Mouse (Mus musculus) heart, embryonic 16.5 days (tissue): ENCODE results near the gene Srrm4. TPM values are rescaled to one million over a fixed set of nuclear protein-coding genes. Genes with fewer than 3 reads are reported as not detected.
"Not testable (repeated sequence)": the region's sequence is repeated elsewhere in the genome, so short reads cannot be mapped to it uniquely, and the experiment has no call there.

Experiments used
- ATAC-seq: fragments of 200-750 bp; cut with Nextera tagmentation; replicated peaks from 2 replicates; pipeline ENCODE4 v1.8.0; 2017; ENCODE audit warnings: moderate number of reproducible peaks; ENCODE audit not compliant: insufficient read depth, low FRiP score; ENCODE audit errors: extremely low read depth
- H3K27ac ChIP-seq: fragments of 300-500 bp; sonication (generic); 2 replicates; pipeline ENCODE4 v1.5.1; 2014; ENCODE audit warnings: mild to moderate bottlenecking, low read length, control low read depth, moderate library complexity
- H3K27me3 ChIP-seq: fragments of 300-500 bp; sonication (generic); 2 replicates; pipeline ENCODE4 v1.6.1; 2014; ENCODE audit warnings: low read length, mixed read lengths; ENCODE audit not compliant: control insufficient read depth, insufficient read depth
- H3K36me3 ChIP-seq: fragments of 300-500 bp; sonication (generic); 2 replicates; pipeline ENCODE4 v1.6.1; 2014; ENCODE audit not compliant: control insufficient read depth, insufficient read depth
- H3K4me1 ChIP-seq: fragments of 300-500 bp; sonication (generic); 2 replicates; pipeline ENCODE4 v1.6.1; 2014; ENCODE audit warnings: low read length, mixed read lengths; ENCODE audit not compliant: control insufficient read depth, insufficient read depth
- H3K4me2 ChIP-seq: fragments of 300-500 bp; sonication (generic); 2 replicates; pipeline ENCODE4 v1.6.1; 2014; ENCODE audit warnings: low read depth, mild to moderate bottlenecking, control low read depth, low read length
- H3K4me3 ChIP-seq: fragments of 300-500 bp; sonication (generic); 2 replicates; pipeline ENCODE4 v1.5.1; 2014; ENCODE audit warnings: mild to moderate bottlenecking, control low read depth, low read length
- H3K9ac ChIP-seq: fragments of 300-500 bp; sonication (generic); 2 replicates; pipeline ENCODE4 v1.6.1; 2014; ENCODE audit warnings: low read length, control low read depth
- H3K9me3 ChIP-seq: fragments of 300-500 bp; sonication (generic); replicated peaks from 2 replicates; pipeline ENCODE4 v1.6.1; 2016; ENCODE audit warnings: low read length; ENCODE audit not compliant: control insufficient read depth
- WGBS: fragments of 180-500 bp; shearing (Covaris S2); extraction: QIAGEN DNeasy Blood & Tissue Kit; methylation state at CpG from one replicate; pipeline ENCODE4 v1.1.7; 2014; 5-methylcytosine and 5-hydroxymethylcytosine counted together
- polyA plus RNA-seq: library from polyadenylated mRNA; unstranded; fragments of >200 nt; fragmentation: Nextera tagmentation; extraction: Ambion mirVana; gene quantifications from 2 replicates; pipeline ENCODE4 v1.2.1, GENCODE M21; 2015

The Srrm4 gene
- polyA plus RNA-seq, 1 experiment from 2014 or later: 0.84 TPM

GRCm38 (mm10) chr5:116432871-116433270 lies 158.7 kb downstream of the Srrm4 start:
- H3K4me2 ChIP-seq: no peak overlapping the region
- no peaks in the 10 kb centered on the region for H3K27me3 ChIP-seq
- H3K27ac ChIP-seq: no peak overlapping the region
- no peak overlapping the region for H3K9ac ChIP-seq
- ATAC-seq: no peak
- WGBS: 66% methylated on average over 7 of the region's 7 CpGs
- peaks cover 5% of the 10 kb centered on the region for H3K4me1 ChIP-seq
- no peak overlapping the region for H3K4me3 ChIP-seq
- no peaks in the 10 kb centered on the region for H3K9me3 ChIP-seq
- no peaks in the 10 kb centered on the region for H3K36me3 ChIP-seq

- Histone ChIP-seq H3K36me3 (no peaks in the 10 kb centered on the region), H3K9ac (no peak overlapping the region), H3K4me1 (peaks cover 17% of the 10 kb centered on the region), H3K4me2 (no peak overlapping the region), H3K4me3 (no peak overlapping the region), H3K27ac (no peak overlapping the region), H3K27me3 (no peaks in the 10 kb centered on the region), H3K9me3 (no peaks in the 10 kb centered on the region)
- ATAC-seq: no peak
- 77% methylated on average over 2 of the region's 2 CpGs for WGBS
Measured at GRCm38 (mm10) chr5:116426701-116427100, 164.9 kb downstream of the Srrm4 start.

GRCm38 (mm10) chr5:116425709-116426108 lies 165.9 kb downstream of the Srrm4 start:
- not testable (repeated sequence) for H3K27me3 ChIP-seq, H3K36me3 ChIP-seq, ATAC-seq, H3K9ac ChIP-seq, H3K4me3 ChIP-seq, H3K9me3 ChIP-seq, H3K27ac ChIP-seq, H3K4me2 ChIP-seq
- 95% methylated on average over 3 of the region's 3 CpGs for WGBS
- peaks cover 18% of the 10 kb centered on the region for H3K4me1 ChIP-seq

GRCm38 (mm10) chr5:116425273-116425672 lies 166.3 kb downstream of the Srrm4 start:
- Histone ChIP-seq H3K9me3 (no peaks in the 10 kb centered on the region), H3K4me1 (peaks cover 22% of the 10 kb centered on the region), H3K9ac (no peak overlapping the region), H3K27me3 (no peaks in the 10 kb centered on the region), H3K27ac (no peak overlapping the region), H3K4me3 (no peak overlapping the region), H3K4me2 (no peak overlapping the region), H3K36me3 (no peaks in the 10 kb centered on the region)
- 58% methylated on average over 7 of the region's 7 CpGs for WGBS
- ATAC-seq: no peak

GRCm38 (mm10) chr5:116423746-116424145 lies 167.9 kb downstream of the Srrm4 start:
- Histone ChIP-seq H3K27me3 (no peaks in the 10 kb centered on the region), H3K9ac (no peak overlapping the region), H3K9me3 (no peaks in the 10 kb centered on the region), H3K36me3 (no peaks in the 10 kb centered on the region), H3K4me1 (peaks cover 37% of the 10 kb centered on the region), H3K4me2 (no peak overlapping the region), H3K27ac (no peak overlapping the region; the same call in 1 of the 2 replicates), H3K4me3 (no peak overlapping the region)
- WGBS: 78% methylated on average over 8 of the region's 8 CpGs
- ATAC-seq: no peak

- no peaks in the 10 kb centered on the region for H3K9me3 ChIP-seq
- H3K27me3 ChIP-seq: no peaks in the 10 kb centered on the region
- peak within 1 kb of the TSS; percentile 89 for H3K27ac ChIP-seq
- 1% methylated on average over 20 of the region's 20 CpGs for WGBS
- peak within 1 kb of the TSS; percentile 90 for H3K9ac ChIP-seq
- H3K4me2 ChIP-seq: peak within 1 kb of the TSS; percentile 93
- peaks cover 40% of the 10 kb centered on the region for H3K4me1 ChIP-seq
- peak; percentile 91 for ATAC-seq
- H3K4me3 ChIP-seq: peak within 1 kb of the TSS; percentile 75
- no peaks in the 10 kb centered on the region for H3K36me3 ChIP-seq
Measured at GRCm38 (mm10) chr5:116422699-116423201, 168.9 kb downstream of the Srrm4 start, which contains the start of gene Hspb8. Hspb8 (minus strand) TSS chr5:116422864.

GRCm38 (mm10) chr5:116421791-116422481 lies 169.7 kb downstream of the Srrm4 start:
- H3K4me3 ChIP-seq: peak overlapping the region; percentile 75
- no peaks in the 10 kb centered on the region for H3K9me3 ChIP-seq
- peaks cover 3% of the 10 kb centered on the region; the same call in 1 of the 2 replicates for H3K36me3 ChIP-seq
- H3K27me3 ChIP-seq: no peaks in the 10 kb centered on the region
- H3K9ac ChIP-seq: peak overlapping the region; percentile 90
- 28% methylated on average over 22 of the region's 22 CpGs for WGBS
- H3K27ac ChIP-seq: peak overlapping the region; percentile 89
- peaks cover 38% of the 10 kb centered on the region for H3K4me1 ChIP-seq
- no peak for ATAC-seq
- H3K4me2 ChIP-seq: peak overlapping the region; percentile 93

GRCm38 (mm10) chr5:116420759-116421225 lies 170.8 kb downstream of the Srrm4 start:
- peaks cover 48% of the 10 kb centered on the region for H3K4me1 ChIP-seq
- no peaks in the 10 kb centered on the region for H3K9me3 ChIP-seq
- peak overlapping the region; percentile 69 for H3K9ac ChIP-seq
- peak overlapping the region; percentile 87 for H3K27ac ChIP-seq
- no peaks in the 10 kb centered on the region for H3K27me3 ChIP-seq
- peaks cover 3% of the 10 kb centered on the region; the same call in 1 of the 2 replicates for H3K36me3 ChIP-seq
- H3K4me3 ChIP-seq: peak overlapping the region; percentile 51
- WGBS: 8% methylated on average over 6 of the region's 6 CpGs
- peak overlapping the region; percentile 66 for H3K4me2 ChIP-seq
- no peak for ATAC-seq

GRCm38 (mm10) chr5:116420213-116420612 lies 171.4 kb downstream of the Srrm4 start:
- Histone ChIP-seq H3K27me3 (no peaks in the 10 kb centered on the region), H3K4me2 (peak overlapping the region; percentile 66), H3K4me3 (peak overlapping the region; percentile 51), H3K9me3 (no peaks in the 10 kb centered on the region), H3K9ac (peak overlapping the region; percentile 69), H3K4me1 (peaks cover 53% of the 10 kb centered on the region), H3K36me3 (peaks cover 3% of the 10 kb centered on the region; the same call in 1 of the 2 replicates), H3K27ac (peak overlapping the region; percentile 87)
- 90% methylated on average over 1 of the region's 1 CpGs for WGBS
- ATAC-seq: no peak
